21 mouse cellular contexts compared by ENCODE assay signal in genomic region chr8:88683656-88684289, GRCm38 (mm10). TPM values are rescaled to one million over a fixed set of nuclear protein-coding genes. Genes with fewer than 3 reads are reported as not detected.
A peak's percentile ranks its signal among the peaks of the same experiment; 100 is the strongest.
DNase-seq lines count a peak whose midpoint lies in the region; ATAC-seq and TF ChIP-seq lines count a peak whose summit lies in the region.
"Had no signal": no experiment of that assay in that cellular context is flagged by ENCODE, and none has a peak within 500 bp of the region (broad histone marks: within the 10 kb centered on the region; RNA-seq: fewer than 3 reads in every experiment).

No protein-coding gene starts in this region.

- WGBS in lung, embryonic 16.5 days, result 67% methylated on average over 7 of the region's 7 CpGs
- 64% methylated on average over 7 of the region's 7 CpGs for WGBS in lung, adult 2 months

- H3K9me3 ChIP-seq in lung, embryonic 16.5 days (ENCODE audit: control insufficient read depth, low read length), result no peaks in the 10 kb centered on the region
- H3K9me3 ChIP-seq: embryonic facial prominence, embryonic 15.5 days; forebrain, embryonic 12.5 days; G1E; heart, embryonic 13.5 days; neural tube, embryonic 12.5 days had no signal

- H3K27ac ChIP-seq in lung, embryonic 16.5 days (ENCODE audit: low read length), result no peak overlapping the region
- H3K27ac ChIP-seq: embryonic facial prominence, embryonic 15.5 days; forebrain, embryonic 12.5 days; heart, embryonic 13.5 days; neural tube, embryonic 12.5 days; stomach, postnatal 0 days had no signal

- H3K27me3 ChIP-seq in lung, embryonic 16.5 days (ENCODE audit: control insufficient read depth, insufficient read depth, low read depth, low read length), result no peaks in the 10 kb centered on the region
- H3K27me3 ChIP-seq: embryonic facial prominence, embryonic 15.5 days; forebrain, embryonic 12.5 days; heart, embryonic 13.5 days; neural tube, embryonic 12.5 days had no signal

- no peaks in the 10 kb centered on the region for H3K36me3 ChIP-seq in lung, embryonic 16.5 days (ENCODE audit: control insufficient read depth, insufficient read depth, low read length)
- H3K36me3 ChIP-seq: embryonic facial prominence, embryonic 15.5 days; forebrain, embryonic 12.5 days; G1E; heart, embryonic 13.5 days; neural tube, embryonic 12.5 days had no signal

- TF ChIP-seq POLR2A in lung, adult 2 months (IDR thresholded peaks at IDR 0.05; ENCODE audit: borderline replicate concordance, extremely low read depth, low read depth, low read length), result no peak
- TF ChIP-seq POLR2A in brain, embryonic 14.5 days (IDR thresholded peaks at IDR 0.05; ENCODE audit: borderline replicate concordance, extremely low read depth, insufficient read depth, insufficient read length, poor library complexity, severe bottlenecking), result no peak

- peak; percentile 55 for ATAC-seq in lung, embryonic 16.5 days (ENCODE audit: low read depth)
- ATAC-seq: CD4-positive, CD25-positive, alpha-beta regulatory T cell, adult 4 months; liver, postnatal 0 days had no signal

- no peak for TF ChIP-seq CTCF in lung, adult 2 months (IDR thresholded peaks at IDR 0.05; ENCODE audit: insufficient read depth, low read length)
- TF ChIP-seq CTCF in brain, embryonic 14.5 days (IDR thresholded peaks at IDR 0.05; ENCODE audit: borderline replicate concordance, extremely low read depth, insufficient read depth, insufficient read length), result no peak

- no peak overlapping the region for H3K9ac ChIP-seq in lung, embryonic 16.5 days (ENCODE audit: low read length)
- H3K9ac ChIP-seq: embryonic facial prominence, embryonic 15.5 days; forebrain, embryonic 12.5 days; heart, embryonic 13.5 days; liver, postnatal 0 days; neural tube, embryonic 12.5 days had no signal

- H3K4me3 ChIP-seq in lung, embryonic 16.5 days (ENCODE audit: low read length), result no peak overlapping the region
- H3K4me3 ChIP-seq in lung, adult 2 months (replicated peaks; ENCODE audit: extremely low read depth, low read depth, low read length), result no peak overlapping the region
- H3K4me3 ChIP-seq: embryonic facial prominence, embryonic 15.5 days; forebrain, embryonic 12.5 days; heart, embryonic 13.5 days; neural tube, embryonic 12.5 days had no signal

- DNase-seq in gastrocnemius, postnatal 4 days (ENCODE audit: low spot score in 2 of 2), result peak; percentile 16 to 51
- DNase-seq in gastrocnemius, adult 8-10 months (ENCODE audit: low spot score in 2 of 2), result no peak
- no peak for DNase-seq in lung, adult 2 months
- DNase-seq in NIH3T3 (ENCODE audit: low read depth), result peak; percentile 17
- DNase-seq in brain, embryonic 14.5 days (ENCODE audit: low read depth), result peak; percentile 56
- DNase-seq in layer of hippocampus, adult 8-10 months (ENCODE audit: low spot score in 2 of 2), result no peak
- DNase-seq: adrenal gland, adult 8-10 months; cerebellum, adult 18-20 months; heart, postnatal 4 days; kidney, adult 8-10 months; liver; right cerebral cortex, postnatal 25 days had no signal

- no peak overlapping the region for H3K4me2 ChIP-seq in lung, embryonic 16.5 days (ENCODE audit: low read depth, low read length)
- H3K4me2 ChIP-seq: embryonic facial prominence, embryonic 15.5 days; forebrain, embryonic 12.5 days; heart, embryonic 13.5 days; neural tube, embryonic 12.5 days had no signal

- 0 out of 2 replicates have a peak, but pooled peaks cover 3% of the 10 kb centered on the region for H3K4me1 ChIP-seq in lung, embryonic 16.5 days (replicated peaks; ENCODE audit: control insufficient read depth, insufficient read depth, low read length)
- peaks cover 7% of the 10 kb centered on the region; the same call in 1 of the 2 replicates for H3K4me1 ChIP-seq in lung, adult 2 months (ENCODE audit: control insufficient read depth, insufficient read depth, low read length)
- H3K4me1 ChIP-seq: forebrain, embryonic 12.5 days; neural tube, embryonic 12.5 days had no signal

RNA-seq across cellular contexts. Expression of gene Cyld, which starts 13.1 kb away (rescaled TPM):
- 10 to 100 TPM; 15.1 to 20.4 TPM for total RNA-seq in gastrocnemius, postnatal 4 days (2021)
- 10 to 100 TPM; 19.6 to 25.1 (median 24.0) TPM for total RNA-seq in gastrocnemius, adult 8-10 months (2022)
- polyA plus RNA-seq in lung, embryonic 16.5 days (2015; fragmentation: Nextera tagmentation; extraction: Ambion mirVana), result 16.0 and 19.5 TPM in 2 replicates
- polyA plus RNA-seq in lung, adult 2 months (2012; rRNA removed), result 5.2 and 8.7 TPM in 2 replicates
- 9.5 and 12.7 TPM in 2 replicates for polyA plus RNA-seq in brain, embryonic 14.5 days (2012; rRNA removed)
- total RNA-seq in layer of hippocampus, adult 8-10 months (2022), result 100 to 1,000 TPM in 2 of 4 experiments, 10 to 100 TPM in 2; 80.2 to 100 (median 92.0) TPM

RNA-seq across cellular contexts. Expression of gene Nod2, which starts 36.7 kb away (rescaled TPM):
- 1 to 10 TPM; 1.3 TPM for total RNA-seq in gastrocnemius, postnatal 4 days (2021)
- under 1 TPM; 0.13 to 0.29 (median 0.20) TPM for total RNA-seq in gastrocnemius, adult 8-10 months (2022)
- 0.18 and 0.21 TPM in 2 replicates for polyA plus RNA-seq in lung, embryonic 16.5 days (2015; fragmentation: Nextera tagmentation; extraction: Ambion mirVana)
- 4.0 and 5.0 TPM in 2 replicates for polyA plus RNA-seq in lung, adult 2 months (2012; rRNA removed)
- polyA plus RNA-seq in brain, embryonic 14.5 days (2012; rRNA removed), result 0.16 and 0.34 TPM in 2 replicates
- total RNA-seq in layer of hippocampus, adult 8-10 months (2022), result under 1 TPM; 0.22 to 0.82 (median 0.42) TPM

RNA-seq across cellular contexts. Expression of gene Snx20, which starts 47.8 kb away (rescaled TPM):
- 1 to 10 TPM; 1.3 to 1.5 TPM for total RNA-seq in gastrocnemius, postnatal 4 days (2021)
- under 1 TPM in 2 of 4 experiments, not detected in 2; 0.21 to 0.52 TPM for total RNA-seq in gastrocnemius, adult 8-10 months (2022)
- polyA plus RNA-seq in lung, embryonic 16.5 days (2015; fragmentation: Nextera tagmentation; extraction: Ambion mirVana), result 2.5 and 2.7 TPM in 2 replicates
- 11.5 and 16.8 TPM in 2 replicates for polyA plus RNA-seq in lung, adult 2 months (2012; rRNA removed)
- polyA plus RNA-seq in brain, embryonic 14.5 days (2012; rRNA removed), result 0.78 and 0.92 TPM in 2 replicates
- 1 to 10 TPM; 1.8 to 6.2 (median 3.3) TPM for total RNA-seq in layer of hippocampus, adult 8-10 months (2022)

Comparison
In these comparisons a context has a peak if more than half of its experiments do, and no peak if none do; other contexts are left out.
1. DNase-seq: peak in gastrocnemius, postnatal 4 days (2 of 2), NIH3T3 (single experiment) and brain, embryonic 14.5 days (single experiment); none in gastrocnemius, adult 8-10 months (0 of 2), lung, adult 2 months (single experiment) and layer of hippocampus, adult 8-10 months (0 of 2).